Mouse (Mus musculus): ENCODE data around the gene Mdm2. TPM values are rescaled to one million over a fixed set of nuclear protein-coding genes. Genes with fewer than 3 reads are reported as not detected.

Gene Mdm2
- polyA plus RNA-seq, 1 experiment = 122 TPM

DNA sequence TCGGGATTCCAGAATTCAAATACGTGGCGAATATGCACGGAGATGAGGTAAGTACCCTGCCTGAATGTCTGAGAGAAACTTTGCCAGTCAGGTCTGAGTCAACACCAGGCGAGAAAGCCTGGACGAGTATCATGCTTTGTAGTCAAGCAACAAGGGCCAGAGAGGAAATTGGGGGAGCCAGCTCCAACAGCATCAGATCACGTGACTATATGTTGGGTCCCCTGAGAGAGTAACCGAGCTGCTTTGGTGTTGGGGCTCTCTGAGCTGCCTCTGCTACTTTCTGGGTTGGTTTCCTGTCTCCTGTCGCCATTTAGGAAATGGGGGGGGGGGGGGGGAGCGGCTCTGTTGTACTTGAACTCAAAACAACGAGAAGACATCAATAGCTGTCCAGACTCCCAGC, 50.7 kb downstream of the Mdm2 start:
- no peaks in the 10 kb centered on the region for H3K4me1 ChIP-seq (ENCODE audit: control insufficient read depth, insufficient read depth, low read length)
- TF ChIP-seq CTCF (IDR thresholded peaks at IDR 0.05; ENCODE audit: borderline replicate concordance, insufficient read depth, low read length) (no peak), POLR2A (IDR thresholded peaks at IDR 0.05; ENCODE audit: low read depth, low read length) (no peak)
- no peak overlapping the region for H3K27ac ChIP-seq (ENCODE audit: insufficient read depth, low read length)
- H3K4me3 ChIP-seq (ENCODE audit: insufficient read depth, low read length) = no peak overlapping the region

DNA sequence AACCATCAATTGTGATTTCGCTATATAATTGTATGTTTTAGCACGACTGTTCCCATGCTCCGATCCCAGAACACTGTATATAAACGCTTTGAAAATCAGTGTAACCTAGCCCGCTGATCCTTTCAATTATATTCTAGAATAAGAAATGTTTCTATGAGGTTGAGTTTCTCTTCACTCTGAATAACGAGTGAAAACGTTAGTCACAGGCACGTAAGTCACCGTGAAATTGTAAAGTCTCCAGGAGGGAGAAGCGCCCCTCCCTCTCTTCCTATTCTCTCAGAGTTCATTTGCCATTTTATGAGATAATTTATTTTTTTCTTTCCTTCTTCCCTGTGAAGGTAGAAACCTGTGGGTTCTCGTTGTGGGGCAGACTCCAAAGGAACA, 51.1 kb downstream of the Mdm2 start:
- H3K4me1 ChIP-seq (ENCODE audit: control insufficient read depth, insufficient read depth, low read length) = no peaks in the 10 kb centered on the region
- no peak overlapping the region for H3K27ac ChIP-seq (ENCODE audit: insufficient read depth, low read length)
- TF ChIP-seq POLR2A (IDR thresholded peaks at IDR 0.05; ENCODE audit: low read depth, low read length) (no peak), CTCF (IDR thresholded peaks at IDR 0.05; ENCODE audit: borderline replicate concordance, insufficient read depth, low read length) (no peak)
- no peak overlapping the region for H3K4me3 ChIP-seq (ENCODE audit: insufficient read depth, low read length)

DNA sequence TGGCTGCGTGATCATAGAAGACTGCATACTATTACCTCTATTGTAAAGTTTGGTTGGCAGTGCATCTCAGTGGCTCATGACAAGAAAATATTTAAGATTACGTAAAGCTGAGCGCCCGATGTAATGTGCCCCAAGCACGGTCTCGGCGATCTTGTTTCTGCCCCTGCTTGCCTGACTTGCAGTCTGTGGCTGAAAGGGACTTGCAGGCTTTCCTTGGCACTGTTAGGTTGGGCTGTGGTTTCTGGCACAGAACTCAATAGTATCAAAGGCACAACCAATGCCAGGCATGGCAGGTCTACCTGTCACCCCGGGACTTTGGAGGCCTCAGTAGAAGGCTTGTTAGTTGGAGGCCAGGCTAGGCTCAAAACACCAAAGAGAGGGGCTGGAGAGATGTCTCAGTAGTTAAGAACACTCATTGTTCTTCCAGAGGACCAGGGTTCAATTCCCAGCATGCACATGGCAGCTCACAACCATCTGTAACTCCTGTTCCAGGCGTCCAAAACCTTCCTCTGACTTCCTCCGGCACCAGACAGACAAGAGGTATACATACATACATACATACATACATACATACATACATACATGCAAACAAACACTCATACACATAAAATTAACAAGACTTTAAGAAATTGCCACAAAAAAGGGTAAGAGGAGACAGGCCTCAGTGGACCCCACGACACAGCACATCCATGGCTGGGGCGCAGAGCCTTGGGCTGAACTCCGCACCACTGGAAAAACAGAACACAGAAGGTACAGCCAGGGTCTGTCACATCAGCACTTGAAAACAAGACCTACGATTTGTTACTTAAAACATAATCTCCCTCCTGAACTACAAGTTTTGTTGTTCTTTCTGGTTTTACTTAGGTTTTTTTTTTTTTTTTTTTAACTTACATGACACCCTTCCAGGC, 51.8 kb downstream of the Mdm2 start:
- no peak for TF ChIP-seq CTCF (IDR thresholded peaks at IDR 0.05; ENCODE audit: borderline replicate concordance, insufficient read depth, low read length)
- Histone ChIP-seq H3K4me1 (ENCODE audit: control insufficient read depth, insufficient read depth, low read length) (no peaks in the 10 kb centered on the region), H3K27ac (ENCODE audit: insufficient read depth, low read length) (no peak overlapping the region), H3K4me3 (ENCODE audit: insufficient read depth, low read length) (no peak overlapping the region)

GRCm38 (mm10) chr10:117657659-117658306, 52.8 kb downstream of the Mdm2 start:
- TF ChIP-seq POLR2A (IDR thresholded peaks at IDR 0.05; ENCODE audit: low read depth, low read length) (no peak), CTCF (IDR thresholded peaks at IDR 0.05; ENCODE audit: borderline replicate concordance, insufficient read depth, low read length) (no peak)
- Histone ChIP-seq H3K27ac (ENCODE audit: insufficient read depth, low read length) (no peak overlapping the region), H3K4me1 (ENCODE audit: control insufficient read depth, insufficient read depth, low read length) (no peaks in the 10 kb centered on the region), H3K4me3 (ENCODE audit: insufficient read depth, low read length) (no peak overlapping the region)

- no peak overlapping the region for H3K4me3 ChIP-seq (ENCODE audit: insufficient read depth, low read length)
- TF ChIP-seq CTCF (IDR thresholded peaks at IDR 0.05; ENCODE audit: borderline replicate concordance, insufficient read depth, low read length) (no peak), POLR2A (IDR thresholded peaks at IDR 0.05; ENCODE audit: low read depth, low read length) (no peak)
- H3K4me1 ChIP-seq (ENCODE audit: control insufficient read depth, insufficient read depth, low read length) = no peaks in the 10 kb centered on the region; the same call in 1 of the 2 replicates
- H3K27ac ChIP-seq (ENCODE audit: insufficient read depth, low read length) = no peak overlapping the region
Measured at GRCm38 (mm10) chr10:117656985-117657658, 53.4 kb downstream of the Mdm2 start.

GRCm38 (mm10) chr10:117656662-117656962, 53.9 kb downstream of the Mdm2 start:
- H3K4me1 ChIP-seq (ENCODE audit: control insufficient read depth, insufficient read depth, low read length) = peaks cover 3% of the 10 kb centered on the region; the same call in 1 of the 2 replicates
- TF ChIP-seq POLR2A (IDR thresholded peaks at IDR 0.05; ENCODE audit: low read depth, low read length) (no peak), CTCF (IDR thresholded peaks at IDR 0.05; ENCODE audit: borderline replicate concordance, insufficient read depth, low read length) (no peak)
- H3K27ac ChIP-seq (ENCODE audit: insufficient read depth, low read length) = no peak overlapping the region
- H3K4me3 ChIP-seq (ENCODE audit: insufficient read depth, low read length) = no peak overlapping the region

- TF ChIP-seq CTCF (IDR thresholded peaks at IDR 0.05; ENCODE audit: borderline replicate concordance, insufficient read depth, low read length) (no peak), POLR2A (IDR thresholded peaks at IDR 0.05; ENCODE audit: low read depth, low read length) (no peak)
- Histone ChIP-seq H3K27ac (ENCODE audit: insufficient read depth, low read length) (no peak overlapping the region), H3K4me3 (ENCODE audit: insufficient read depth, low read length) (no peak overlapping the region), H3K4me1 (ENCODE audit: control insufficient read depth, insufficient read depth, low read length) (peaks cover 3% of the 10 kb centered on the region; the same call in 1 of the 2 replicates)
Measured at GRCm38 (mm10) chr10:117655908-117656661, 54.5 kb downstream of the Mdm2 start.

GRCm38 (mm10) chr10:117655460-117655859, 55.1 kb downstream of the Mdm2 start:
- Histone ChIP-seq H3K27ac (ENCODE audit: insufficient read depth, low read length) (no peak overlapping the region), H3K4me3 (ENCODE audit: insufficient read depth, low read length) (no peak overlapping the region), H3K4me1 (ENCODE audit: control insufficient read depth, insufficient read depth, low read length) (peaks cover 3% of the 10 kb centered on the region; the same call in 1 of the 2 replicates)
- no peak for TF ChIP-seq POLR2A (IDR thresholded peaks at IDR 0.05; ENCODE audit: low read depth, low read length)
- no peak for TF ChIP-seq CTCF (IDR thresholded peaks at IDR 0.05; ENCODE audit: borderline replicate concordance, insufficient read depth, low read length)

GRCm38 (mm10) chr10:117654576-117655123, 55.9 kb downstream of the Mdm2 start:
- TF ChIP-seq POLR2A (IDR thresholded peaks at IDR 0.05; ENCODE audit: low read depth, low read length) = no peak
- TF ChIP-seq CTCF (IDR thresholded peaks at IDR 0.05; ENCODE audit: borderline replicate concordance, insufficient read depth, low read length) = no peak
- Histone ChIP-seq H3K27ac (ENCODE audit: insufficient read depth, low read length) (no peak overlapping the region), H3K4me1 (ENCODE audit: control insufficient read depth, insufficient read depth, low read length) (peaks cover 3% of the 10 kb centered on the region; the same call in 1 of the 2 replicates), H3K4me3 (ENCODE audit: insufficient read depth, low read length) (no peak overlapping the region)

All from embryonic fibroblast, embryonic 13.5 days (primary cell).